Mouse (Mus musculus): Measurements from ENCODE around the gene Gm17175. TPM values are rescaled to one million over a fixed set of nuclear protein-coding genes. Genes with fewer than 3 reads are reported as not detected.
"Not testable (repeated sequence)": the region's sequence is repeated elsewhere in the genome, so short reads cannot be mapped to it uniquely, and the experiment has no call there.

Gene Gm17175
- not detected in 2 replicates for polyA plus RNA-seq (2015; fragmentation: Nextera tagmentation; extraction: Ambion mirVana)

DNA sequence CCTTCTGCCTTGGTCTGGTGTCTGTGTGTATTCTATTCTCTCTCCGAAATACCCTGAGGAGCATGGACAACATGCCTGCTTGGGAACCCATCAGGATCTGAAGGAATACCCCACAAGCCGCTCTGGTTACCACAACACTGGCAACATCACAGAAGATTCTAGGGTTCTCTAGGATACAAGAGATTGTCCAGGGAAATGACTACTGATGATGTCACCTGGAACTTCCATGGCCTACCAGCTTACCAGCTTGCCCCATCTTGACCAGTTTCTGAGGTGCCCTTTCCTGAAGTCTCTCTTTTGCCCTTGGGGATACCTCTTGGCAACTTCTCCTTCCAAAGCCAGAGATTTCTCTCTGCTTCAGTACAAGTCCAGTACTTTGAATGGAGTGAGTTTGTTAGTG is at the start of gene Gm17175:
Gene Gm17175, minus strand, starts transcription at position 101 of the 400 bp plus-strand sequence.
- not testable (repeated sequence) for H3K27ac ChIP-seq; H3K4me1 ChIP-seq (replicated peaks); H3K27me3 ChIP-seq; H3K36me3 ChIP-seq; ATAC-seq; H3K9me3 ChIP-seq; H3K4me3 ChIP-seq (replicated peaks); H3K4me2 ChIP-seq (replicated peaks); H3K9ac ChIP-seq (replicated peaks)
- 91% methylated on average over 2 of the region's 2 CpGs for WGBS

DNA sequence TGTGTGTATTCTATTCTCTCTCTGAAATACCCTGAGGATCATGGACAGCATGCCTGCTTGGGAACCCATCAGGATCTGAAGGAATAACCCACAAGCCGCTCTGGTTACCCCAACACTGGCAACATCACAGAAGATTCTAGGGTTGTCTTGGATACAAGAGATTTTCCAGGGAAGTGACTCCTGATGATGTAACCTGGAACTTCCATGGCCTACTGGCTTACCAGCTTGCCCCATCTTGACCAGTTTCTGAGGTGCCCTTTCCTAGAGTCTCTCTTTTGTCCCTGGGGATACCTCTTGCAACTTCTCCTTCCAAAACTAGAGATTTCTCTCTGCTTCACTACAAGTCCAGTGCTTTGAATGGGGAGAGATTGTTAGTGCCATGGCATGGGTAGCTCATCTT is 37.3 kb upstream of the Gm17175 start, which contains the start of gene Gm17078:
Gene Gm17078, minus strand, starts transcription at position 101 of the 400 bp plus-strand sequence.
- H3K27ac ChIP-seq = no peak within 1 kb of the TSS
- H3K9ac ChIP-seq (replicated peaks) = no peak within 1 kb of the TSS
- no peaks in the 10 kb centered on the region for H3K27me3 ChIP-seq
- WGBS = 88% methylated on average over 1 of the region's 1 CpGs
- H3K4me2 ChIP-seq (replicated peaks) = no peak within 1 kb of the TSS
- H3K36me3 ChIP-seq = no peaks in the 10 kb centered on the region
- no peaks in the 10 kb centered on the region for H3K9me3 ChIP-seq
- no peak for ATAC-seq
- H3K4me1 ChIP-seq (replicated peaks) = no peaks in the 10 kb centered on the region
- no peak within 1 kb of the TSS for H3K4me3 ChIP-seq (replicated peaks)

DNA sequence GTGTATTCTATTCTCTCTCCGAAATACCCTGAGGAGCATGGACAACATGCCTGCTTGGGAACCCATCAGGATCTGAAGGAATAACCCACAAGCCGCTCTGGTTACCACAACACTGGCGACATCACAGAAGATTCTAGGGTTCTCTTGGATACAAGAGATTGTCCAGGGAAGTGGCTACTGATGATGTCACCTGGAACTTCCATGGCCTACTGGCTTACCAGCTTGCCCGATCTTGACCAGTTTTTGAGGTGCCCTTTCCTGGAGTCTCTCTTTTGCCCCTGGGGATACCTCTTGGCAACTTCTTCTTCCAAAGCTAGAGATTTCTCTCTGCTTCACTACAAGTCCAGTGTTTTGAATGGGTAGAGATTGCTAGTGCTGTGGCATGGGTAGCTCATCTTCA is 18.2 kb upstream of the Gm17175 start, which contains the start of gene Gm17174:
Gene Gm17174, minus strand, starts transcription at position 101 of the 400 bp plus-strand sequence.
- H3K4me3 ChIP-seq (replicated peaks); H3K9me3 ChIP-seq; H3K36me3 ChIP-seq; H3K9ac ChIP-seq (replicated peaks); H3K4me2 ChIP-seq (replicated peaks); ATAC-seq; H3K27ac ChIP-seq; H3K27me3 ChIP-seq; H3K4me1 ChIP-seq (replicated peaks): not testable (repeated sequence)
- 93% methylated on average over 4 of the region's 4 CpGs for WGBS

DNA sequence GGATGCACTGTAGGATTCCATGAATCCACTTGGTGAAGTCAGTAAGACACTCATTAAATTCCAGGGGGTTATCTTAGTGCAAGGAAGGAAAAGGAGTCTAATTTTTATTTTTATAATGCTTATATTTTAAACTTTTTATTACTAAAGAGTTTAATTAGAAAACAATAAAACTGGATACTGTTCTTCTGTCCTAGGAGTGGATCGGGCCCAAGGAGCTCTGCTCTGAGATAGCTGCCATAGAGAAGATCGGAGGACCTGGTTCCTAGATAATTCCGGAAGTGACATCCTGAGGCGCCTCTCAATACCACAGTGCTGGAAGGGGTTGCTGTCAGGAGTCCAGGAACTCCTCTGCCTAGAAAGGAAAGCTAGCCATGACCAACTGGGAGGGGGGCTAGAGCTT is 21.4 kb downstream of the Gm17175 start, which contains the start of gene Gm5622:
Gene Gm5622, plus strand, starts transcription at position 301 of the 400 bp plus-strand sequence.
- whole genome bisulfite sequencing = 93% methylated on average over 4 of the region's 4 CpGs
- Histone ChIP-seq H3K4me3 (replicated peaks) (no peak within 1 kb of the TSS), H3K4me2 (replicated peaks) (no peak within 1 kb of the TSS), H3K9ac (replicated peaks) (no peak within 1 kb of the TSS), H3K4me1 (replicated peaks) (no peaks in the 10 kb centered on the region), H3K36me3 (no peaks in the 10 kb centered on the region), H3K27ac (no peak within 1 kb of the TSS), H3K27me3 (no peaks in the 10 kb centered on the region), H3K9me3 (no peaks in the 10 kb centered on the region)
- ATAC-seq = no peak

Other genes starting within 250 kb of the Gm17175 start
- gene Gm7247, start 212.3 kb downstream of the Gm17175 start, polyA plus RNA-seq (2015; fragmentation: Nextera tagmentation; extraction: Ambion mirVana) = not detected in 2 replicates
- gene Vmn2r88, start 163.2 kb downstream of the Gm17175 start, polyA plus RNA-seq (2015; fragmentation: Nextera tagmentation; extraction: Ambion mirVana) = not detected in 2 replicates
- not detected in 2 replicates for gene Vmn2r89, start 122.2 kb downstream of the Gm17175 start, polyA plus RNA-seq (2015; fragmentation: Nextera tagmentation; extraction: Ambion mirVana)
- not detected in 2 replicates for gene Gm5622, start 21.3 kb downstream of the Gm17175 start, polyA plus RNA-seq (2015; fragmentation: Nextera tagmentation; extraction: Ambion mirVana)
- gene Gm17174, start 18.1 kb upstream of the Gm17175 start, polyA plus RNA-seq (2015; fragmentation: Nextera tagmentation; extraction: Ambion mirVana) = not detected in 2 replicates
- not detected in 2 replicates for gene Gm17078, start 37.2 kb upstream of the Gm17175 start, polyA plus RNA-seq (2015; fragmentation: Nextera tagmentation; extraction: Ambion mirVana)
- not detected in 2 replicates for gene Gm4181, start 61.6 kb upstream of the Gm17175 start, polyA plus RNA-seq (2015; fragmentation: Nextera tagmentation; extraction: Ambion mirVana)
- gene Gm17079, start 121.4 kb upstream of the Gm17175 start, polyA plus RNA-seq (2015; fragmentation: Nextera tagmentation; extraction: Ambion mirVana) = not detected in 2 replicates
- not detected in 2 replicates for gene Gm5800, start 143.1 kb upstream of the Gm17175 start, polyA plus RNA-seq (2015; fragmentation: Nextera tagmentation; extraction: Ambion mirVana)
- not detected in 2 replicates for gene Ang4, start 199.5 kb upstream of the Gm17175 start, polyA plus RNA-seq (2015; fragmentation: Nextera tagmentation; extraction: Ambion mirVana)
- gene AY358078, start 226.0 kb upstream of the Gm17175 start, polyA plus RNA-seq (2015; fragmentation: Nextera tagmentation; extraction: Ambion mirVana) = not detected in 2 replicates